Mouse (Mus musculus) MEL (cell line): ENCODE data around the gene Plekhg4. TPM values are rescaled to one million over a fixed set of nuclear protein-coding genes. Genes with fewer than 3 reads are reported as not detected.

Source experiments
- DNase-seq: peaks from one replicate; pipeline ENCODE4 v3.0.0; 2011; ENCODE audit warnings: low read depth, low spot score
- H3K27ac ChIP-seq: 2 replicates; pipeline ENCODE4 v1.5.1; 2012; ENCODE audit warnings: low read depth, mild to moderate bottlenecking, control low read depth, low read length, moderate library complexity; ENCODE audit not compliant: control insufficient read depth
- H3K27me3 ChIP-seq, 2 experiments: fragments of 150-350 bp in 1 of 2; sonication (generic) in 1 of 2; 2 replicates each; pipeline ENCODE4 v1.6.1; 2012; ENCODE audit warnings: low read length in 2 of 2, mild to moderate bottlenecking in 2 of 2, improper control_type of control experiment in 1 of 2, moderate library complexity in 1 of 2; ENCODE audit not compliant: insufficient read depth in 2 of 2, control insufficient read depth in 1 of 2
- H3K36me3 ChIP-seq, 2 experiments: 2 replicates each; pipeline ENCODE4 v1.6.1; 2012 to 2014; ENCODE audit warnings: low read length in 2 of 2, improper control_type of control experiment in 1 of 2, inconsistent platforms in 1 of 2, mild to moderate bottlenecking in 1 of 2; ENCODE audit not compliant: insufficient read depth in 2 of 2, control insufficient read depth in 1 of 2
- H3K4me1 ChIP-seq, 2 experiments: fragments of 150-350 bp in 1 of 2; sonication (generic) in 1 of 2; 2 replicates each; pipeline ENCODE4 v1.6.1; 2012; ENCODE audit warnings: low read length in 2 of 2, improper control_type of control experiment in 1 of 2, mild to moderate bottlenecking in 1 of 2; ENCODE audit not compliant: insufficient read depth in 2 of 2, control insufficient read depth in 1 of 2
- H3K4me3 ChIP-seq, 2 experiments: fragments of 150-350 bp in 1 of 2; sonication (generic) in 1 of 2; 2 replicates each; pipeline ENCODE4 v1.5.1; 2012; ENCODE audit warnings: low read depth in 2 of 2, low read length in 2 of 2, mild to moderate bottlenecking in 2 of 2, moderate library complexity in 2 of 2, control low read depth in 1 of 2, improper control_type of control experiment in 1 of 2; ENCODE audit not compliant: control insufficient read depth in 1 of 2, insufficient read depth in 1 of 2
- H3K79me2 ChIP-seq: 2 replicates; pipeline ENCODE4 v1.6.1; 2012; ENCODE audit warnings: mild to moderate bottlenecking, low read length, moderate library complexity; ENCODE audit not compliant: control insufficient read depth, poor library complexity, insufficient read depth
- H3K9ac ChIP-seq: 2 replicates; pipeline ENCODE4 v1.6.1; 2012; ENCODE audit warnings: low read depth, mild to moderate bottlenecking, control low read depth, low read length, moderate library complexity; ENCODE audit not compliant: control insufficient read depth, poor library complexity, severe bottlenecking
- H3K9me3 ChIP-seq: fragments of 150-350 bp; sonication (generic); replicated peaks from 2 replicates; pipeline ENCODE4 v1.6.1; 2012; ENCODE audit warnings: mild to moderate bottlenecking, low read length, improper control_type of control experiment, moderate library complexity; ENCODE audit not compliant: insufficient read depth
- CHD1 ChIP-seq: IDR thresholded peaks from 2 replicates; pipeline ENCODE4 v1.6.1; 2012; ENCODE audit warnings: low read depth, mild to moderate bottlenecking, inconsistent platforms, low read length, improper control_type of control experiment
- CTCF ChIP-seq, 3 experiments: IDR thresholded peaks in 2 of 3; conservative IDR thresholded peaks in 1 of 3; 2 replicates each; pipeline ENCODE4 v1.5.1; 2011 to 2012; ENCODE audit warnings: low read length in 3 of 3, low read depth in 2 of 3, mild to moderate bottlenecking in 2 of 3, improper control_type of control experiment in 1 of 3, inconsistent platforms in 1 of 3, mixed read lengths in 1 of 3, moderate library complexity in 1 of 3; ENCODE audit not compliant: control insufficient read depth in 1 of 3, insufficient read depth in 1 of 3, poor library complexity in 1 of 3, severe bottlenecking in 1 of 3
- E2F4 ChIP-seq: IDR thresholded peaks from 2 replicates; pipeline ENCODE4 v1.6.1; 2011; ENCODE audit warnings: low read depth, low read length, improper control_type of control experiment, borderline replicate concordance
- HCFC1 ChIP-seq: IDR thresholded peaks from 2 replicates; pipeline ENCODE4 v1.6.1; 2012; ENCODE audit warnings: low read depth, mild to moderate bottlenecking, inconsistent platforms, low read length, improper control_type of control experiment, moderate library complexity
- JUND ChIP-seq: IDR thresholded peaks from 2 replicates; pipeline ENCODE4 v1.6.1; 2011; ENCODE audit warnings: low read depth, mild to moderate bottlenecking, improper control_type of control experiment, low read length
- KAT2A ChIP-seq: conservative IDR thresholded peaks from 2 replicates; pipeline ENCODE4 v1.6.1; 2012; ENCODE audit warnings: low read depth, low read length, improper control_type of control experiment, inconsistent platforms
- MAX ChIP-seq: IDR thresholded peaks from 2 replicates; pipeline ENCODE4 v1.6.1; 2011; ENCODE audit warnings: low read length, improper control_type of control experiment
- MAZ ChIP-seq: IDR thresholded peaks from 2 replicates; pipeline ENCODE4 v1.6.1; 2012; ENCODE audit warnings: low read depth, mild to moderate bottlenecking, inconsistent platforms, low read length, improper control_type of control experiment
- MXI1 ChIP-seq: IDR thresholded peaks from 2 replicates; pipeline ENCODE4 v1.6.1; 2011; ENCODE audit warnings: mild to moderate bottlenecking, low read depth, low read length, improper control_type of control experiment
- MYC ChIP-seq: IDR thresholded peaks from 2 replicates; pipeline ENCODE4 v1.6.1; 2011; ENCODE audit warnings: low read depth, mild to moderate bottlenecking, low read length, improper control_type of control experiment, moderate library complexity
- NELFE ChIP-seq: IDR thresholded peaks from 2 replicates; pipeline ENCODE4 v1.6.1; 2011; ENCODE audit warnings: low read depth, low read length, improper control_type of control experiment
- POLR2A ChIP-seq, 2 experiments: IDR thresholded peaks; 2 replicates each; pipeline ENCODE4 v1.6.1; 2011 to 2012; ENCODE audit warnings: low read length in 2 of 2, mild to moderate bottlenecking in 2 of 2, control low read depth in 1 of 2, improper control_type of control experiment in 1 of 2, low read depth in 1 of 2, moderate library complexity in 1 of 2; ENCODE audit not compliant: control insufficient read depth in 1 of 2, insufficient read depth in 1 of 2, poor library complexity in 1 of 2
- POLR2AphosphoS5 ChIP-seq: IDR thresholded peaks from 2 replicates; pipeline ENCODE4 v1.6.1; 2012; ENCODE audit warnings: low read depth, borderline replicate concordance, mild to moderate bottlenecking, inconsistent platforms, low read length, moderate library complexity, mixed read lengths
- RAD21 ChIP-seq: IDR thresholded peaks from 2 replicates; pipeline ENCODE4 v1.6.1; 2011; ENCODE audit warnings: mild to moderate bottlenecking, low read depth, low read length, improper control_type of control experiment
- SMC3 ChIP-seq: IDR thresholded peaks from 2 replicates; pipeline ENCODE4 v1.6.1; 2011; ENCODE audit warnings: low read depth, low read length, improper control_type of control experiment
- TBP ChIP-seq: IDR thresholded peaks from 2 replicates; pipeline ENCODE4 v1.8.0; 2011; ENCODE audit warnings: low read depth, low read length, improper control_type of control experiment
- USF2 ChIP-seq, 2 experiments: IDR thresholded peaks; 2 replicates each; pipeline ENCODE4 v1.6.1; 2011 to 2012; ENCODE audit warnings: improper control_type of control experiment in 2 of 2, low read length in 2 of 2, borderline replicate concordance in 1 of 2, inconsistent platforms in 1 of 2, low read depth in 1 of 2, mild to moderate bottlenecking in 1 of 2; ENCODE audit not compliant: insufficient read depth in 1 of 2
- ZMIZ1 ChIP-seq: IDR thresholded peaks from 2 replicates; pipeline ENCODE4 v1.6.1; 2012; ENCODE audit warnings: low read depth, mild to moderate bottlenecking, inconsistent platforms, low read length, improper control_type of control experiment, moderate library complexity
- polyA plus RNA-seq, 2 experiments: library from polyadenylated mRNA; stranded (reverse) in 1 of 2; unstranded in 1 of 2; fragments of >175 nt in 1 of 2; fragments of >200 nt in 1 of 2; gene quantifications; 2 replicates each; pipeline versions ENCODE4 v1.2.1 to v1.2.4; 2012; ENCODE audit warnings: low replicate concordance in 2 of 2, low read depth in 1 of 2; ENCODE audit not compliant: insufficient read length in 2 of 2, insufficient read depth in 1 of 2, missing spikeins in 1 of 2
- total RNA-seq: library from RNA; depleted of rRNA; stranded (reverse); fragments of 300-350 nt; gene quantifications from 2 replicates; pipeline ENCODE4 v1.2.3, GENCODE M21; 2012

The Plekhg4 gene
- total and polyA plus RNA-seq, 3 experiments = 0.10 TPM; not detected in 2

DNA sequence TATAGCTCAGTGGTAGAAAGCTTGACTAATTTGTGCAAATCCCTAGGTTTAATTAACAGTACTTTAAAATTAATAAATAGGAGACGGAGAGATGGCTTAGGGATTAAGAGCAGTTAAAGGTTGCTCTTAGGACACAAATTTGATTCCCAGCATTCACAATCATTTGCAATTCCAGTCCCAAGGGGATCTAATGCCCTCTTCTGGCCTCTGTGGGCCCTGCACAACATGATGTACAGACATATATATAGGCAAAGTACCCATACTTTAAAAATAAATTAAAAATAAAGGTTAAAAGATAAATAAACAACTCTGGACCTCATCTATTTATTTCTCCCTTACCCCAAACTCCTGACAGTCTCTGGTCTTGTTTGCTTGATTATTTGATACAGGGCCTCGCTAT is 45.9 kb downstream of the Plekhg4 start:
- H3K9ac ChIP-seq = no peak overlapping the region
- H3K27me3 ChIP-seq = peaks cover 17 to 32% of the 10 kb centered on the region in 2 experiments
- no peaks in the 10 kb centered on the region for H3K9me3 ChIP-seq
- H3K4me3 ChIP-seq = no peak overlapping the region
- H3K79me2 ChIP-seq = no peaks in the 10 kb centered on the region
- peak in 2 of 3 experiments; percentile 24 to 44; a peak in 3 of 6 replicates for TF ChIP-seq CTCF (IDR thresholded peaks at IDR 0.05 in 2 of 3, conservative IDR thresholded peaks at IDR 0.05 in 1 of 3; ENCODE audit: control insufficient read depth in 1 of 3, insufficient read depth in 1 of 3, low read depth in 2 of 3, low read length in 3 of 3, poor library complexity in 1 of 3, severe bottlenecking in 1 of 3)
- TF ChIP-seq USF2 (IDR thresholded peaks at IDR 0.05; ENCODE audit: borderline replicate concordance in 1 of 2, insufficient read depth in 1 of 2, low read depth in 1 of 2, low read length in 2 of 2) = no peak
- peak; percentile 37 for TF ChIP-seq RAD21
- TF ChIP-seq SMC3 = peak; percentile 24; the same call in 1 of the 2 replicates
- no peak for TF ChIP-seq JUND
- TF ChIP-seq NELFE = no peak
- TF ChIP-seq CHD1 = no peak
- no peak for TF ChIP-seq POLR2AphosphoS5
- no peak for TF ChIP-seq MXI1
- TF ChIP-seq POLR2A (IDR thresholded peaks at IDR 0.05; ENCODE audit: control insufficient read depth in 1 of 2, insufficient read depth in 1 of 2, low read depth in 1 of 2, low read length in 2 of 2, poor library complexity in 1 of 2) = no peak
- TF ChIP-seq, all 39 proteins: peak for 3
- DNase-seq = peak; percentile 30
- no peak overlapping the region for H3K27ac ChIP-seq
- no peaks in the 10 kb centered on the region for H3K4me1 ChIP-seq
- H3K36me3 ChIP-seq = no peaks in the 10 kb centered on the region

DNA sequence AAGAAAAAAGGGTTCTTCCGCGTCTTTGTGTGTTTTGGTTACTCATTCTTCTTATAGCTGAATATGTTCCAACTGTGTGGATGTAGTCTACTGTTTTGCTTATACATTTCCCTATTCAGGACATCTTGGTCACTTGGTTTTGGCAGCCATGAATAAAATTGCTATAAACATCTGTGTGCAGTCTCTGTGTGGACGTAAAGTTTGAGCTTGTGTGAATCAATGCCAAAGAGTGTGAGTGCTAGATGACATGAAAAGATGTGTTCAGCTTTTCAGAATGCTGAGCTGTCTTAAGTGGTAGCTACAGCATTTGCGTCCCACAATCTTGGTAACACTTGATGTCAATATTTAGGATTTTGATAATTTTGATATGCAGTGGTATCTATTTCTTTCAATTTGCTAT is 46.7 kb downstream of the Plekhg4 start:
- H3K9me3 ChIP-seq = no peaks in the 10 kb centered on the region
- no peak overlapping the region for H3K9ac ChIP-seq
- TF ChIP-seq CTCF (IDR thresholded peaks at IDR 0.05 in 2 of 3, conservative IDR thresholded peaks at IDR 0.05 in 1 of 3; ENCODE audit: control insufficient read depth in 1 of 3, insufficient read depth in 1 of 3, low read depth in 2 of 3, low read length in 3 of 3, poor library complexity in 1 of 3, severe bottlenecking in 1 of 3) = no peak
- TF ChIP-seq SMC3 = no peak
- TF ChIP-seq E2F4 = no peak
- no peak for TF ChIP-seq KAT2A
- no peak for TF ChIP-seq TBP
- no peak for TF ChIP-seq POLR2AphosphoS5
- TF ChIP-seq HCFC1 = no peak
- no peak for TF ChIP-seq MYC
- TF ChIP-seq CHD1 = no peak
- TF ChIP-seq ZMIZ1 = no peak
- no peak for TF ChIP-seq MAZ
- no peak for TF ChIP-seq MAX
- H3K4me1 ChIP-seq = no peaks in the 10 kb centered on the region
- H3K27me3 ChIP-seq = peaks cover 18 to 36% of the 10 kb centered on the region in 2 experiments
- no peaks in the 10 kb centered on the region for H3K36me3 ChIP-seq
- no peak overlapping the region for H3K4me3 ChIP-seq
- H3K27ac ChIP-seq = no peak overlapping the region
- no peaks in the 10 kb centered on the region for H3K79me2 ChIP-seq
- DNase-seq = no peak
